Mouse (Mus musculus) adrenal gland, postnatal 14 days (tissue): ENCODE results near the gene Lbp. TPM values are rescaled to one million over a fixed set of nuclear protein-coding genes. Genes with fewer than 3 reads are reported as not detected.
A peak's percentile ranks its signal among the peaks of the same experiment; 100 is the strongest.

Experiments
- DNase-seq: peaks from one replicate; pipeline ENCODE4 v3.0.0; 2021; ENCODE audit warnings: mixed read lengths
- long read RNA-seq, 2 experiments: library from polyadenylated mRNA; stranded (forward); transcript quantifications; one replicate each; pipeline ENCODE4 v2.0.0; 2021
- total RNA-seq: library from RNA; stranded (reverse); gene quantifications from 2 replicates; pipeline ENCODE4 v1.2.3, GENCODE M21; 2021

Lbp gene
- total RNA-seq, result 19.6 and 34.2 TPM in 2 replicates
- long read RNA-seq, experiment 1, transcript Lbp-201 (15 exons, 2,525 nt), result major isoform, 15 of 19 reads
- long read RNA-seq, experiment 1, partial matches to known transcripts, result 2 of 19 reads
- long read RNA-seq, experiment 1, other reads (novel, unspliced or antisense), result 2 of 19 reads
- long read RNA-seq, experiment 2, transcript Lbp-201 (15 exons, 2,525 nt), result major isoform, 20 of 22 reads
- long read RNA-seq, experiment 2, partial matches to known transcripts, result 1 of 22 reads
- long read RNA-seq, experiment 2, other reads (novel, unspliced or antisense), result 1 of 22 reads

DNA sequence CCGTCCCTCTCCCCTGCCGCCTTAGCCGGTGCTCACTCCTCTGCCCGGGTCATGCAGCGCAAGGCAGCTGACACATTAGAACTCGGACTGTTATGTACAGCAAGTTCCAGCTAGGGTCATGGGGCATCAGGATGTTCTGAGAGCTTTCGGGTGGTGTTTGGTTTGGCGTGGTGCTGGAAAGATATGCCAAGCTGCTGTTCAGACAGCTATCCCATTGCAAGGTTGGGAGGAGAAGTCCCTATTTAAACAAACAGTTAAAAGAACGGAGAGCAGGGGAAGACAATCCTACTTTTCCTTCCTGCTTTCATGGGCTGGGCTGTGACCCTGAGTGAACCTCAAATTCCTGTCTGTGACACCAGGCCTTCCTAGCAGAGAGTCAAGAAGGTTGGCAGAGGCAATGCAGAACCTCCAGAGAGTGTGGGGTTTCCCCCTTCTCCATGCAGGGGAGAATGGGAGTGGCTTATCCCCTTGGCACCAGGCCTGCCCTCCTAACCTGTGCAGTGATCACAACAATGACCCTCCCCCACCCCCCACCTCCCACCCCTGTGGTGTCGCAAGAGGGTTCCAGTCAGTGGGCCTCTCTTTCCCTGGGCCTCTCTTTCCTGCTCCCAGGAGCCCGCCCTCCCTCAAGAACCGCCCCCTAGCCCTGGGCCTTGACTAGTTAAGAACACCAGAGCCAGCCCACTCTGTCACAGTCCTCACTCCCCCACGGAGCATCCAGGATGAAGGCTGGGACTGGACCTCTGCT, at the start of gene Lbp:
Lbp (plus strand) TSS at position 546 of the 748 bp plus-strand sequence.
- peak; percentile 66 for DNase-seq

GRCm38 (mm10) chr2:158256894-158257293, 49.4 kb upstream of the Lbp start:
- DNase-seq, result peak; percentile 65

DNA sequence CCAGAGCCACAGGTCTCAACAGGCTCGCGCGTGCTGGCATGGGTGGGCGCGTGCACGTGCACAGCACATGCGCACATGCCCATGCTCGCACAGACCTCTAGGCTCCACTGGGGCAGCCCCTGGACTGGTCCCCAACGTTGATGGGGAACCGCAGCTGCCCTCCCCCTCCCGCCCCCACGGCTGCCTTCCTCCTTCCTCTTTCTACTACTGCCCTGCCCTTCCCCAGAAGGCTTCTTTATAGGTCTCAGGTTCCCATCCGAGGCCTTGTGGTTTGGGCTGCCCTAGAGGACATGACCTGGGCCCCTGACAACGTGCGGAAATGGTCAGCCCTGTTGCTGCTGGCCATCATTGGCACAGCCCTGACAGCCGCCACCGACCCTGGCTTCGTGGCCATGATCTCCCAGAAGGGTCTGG, 48.3 kb upstream of the Lbp start, which contains the start of gene Bpi:
Bpi (plus strand) TSS at position 90 of the 414 bp plus-strand sequence.
- no peak for DNase-seq

GRCm38 (mm10) chr2:158258781-158259180, 47.5 kb upstream of the Lbp start:
- DNase-seq, result peak; percentile 85

DNA sequence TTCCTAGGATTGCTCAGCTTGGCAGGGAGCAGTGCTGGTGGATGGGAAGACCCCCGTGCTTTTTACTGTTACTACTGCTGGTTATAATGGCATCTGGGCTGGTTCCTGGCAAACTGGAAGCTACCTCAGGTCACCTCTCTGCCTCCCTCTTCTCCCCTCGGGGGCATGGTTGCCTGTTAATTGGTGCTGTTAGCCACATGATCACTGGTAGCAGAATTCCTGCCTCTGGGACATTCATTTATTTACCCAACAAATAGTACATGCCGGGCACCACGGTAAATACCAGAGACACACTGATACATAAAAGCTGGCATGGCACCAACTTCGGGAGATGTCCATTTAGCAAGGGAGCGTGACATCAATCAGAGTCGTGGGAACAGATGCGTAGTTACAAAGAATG, 46.8 kb upstream of the Lbp start:
- no peak for DNase-seq

DNA sequence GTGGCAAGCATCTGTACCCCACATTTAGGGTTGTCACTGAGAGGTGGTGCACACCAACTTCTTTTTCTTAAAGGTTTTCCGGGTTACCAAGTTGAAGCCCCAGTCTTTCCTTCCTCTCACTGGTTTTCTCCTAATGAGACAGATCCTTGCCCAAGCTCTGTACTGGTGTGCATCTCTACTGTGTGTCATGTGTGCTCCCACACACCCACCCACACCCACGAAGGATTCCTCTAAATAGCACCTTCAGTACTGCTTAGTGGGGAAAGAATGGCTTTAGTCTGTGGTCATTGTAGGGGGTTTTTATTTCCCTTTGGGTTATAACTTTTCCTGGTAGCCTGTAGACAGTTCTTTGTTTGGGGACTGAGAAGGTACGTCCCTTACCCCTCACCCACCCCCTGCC, 41.4 kb upstream of the Lbp start:
- no peak for DNase-seq

DNA sequence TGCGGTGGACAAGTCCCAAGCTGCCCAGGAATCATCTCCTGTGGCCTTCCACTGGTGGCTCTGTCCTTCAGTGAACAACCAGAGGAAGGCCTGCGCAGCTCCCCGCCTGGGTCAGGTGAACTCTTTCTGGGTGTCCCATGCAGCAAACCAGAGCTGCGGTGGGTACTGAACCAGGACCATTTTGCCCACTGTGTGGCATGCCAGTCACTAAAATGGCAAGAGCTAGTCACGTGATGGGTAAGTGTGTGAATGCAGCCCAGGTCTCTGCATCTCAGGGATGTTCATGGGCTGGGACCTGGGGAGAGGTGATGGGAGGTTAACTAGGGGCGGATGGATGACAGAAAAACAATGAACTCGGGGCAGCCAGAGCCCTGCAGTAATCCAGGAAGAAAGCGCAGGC, 36.3 kb upstream of the Lbp start:
- DNase-seq, result no peak

DNA sequence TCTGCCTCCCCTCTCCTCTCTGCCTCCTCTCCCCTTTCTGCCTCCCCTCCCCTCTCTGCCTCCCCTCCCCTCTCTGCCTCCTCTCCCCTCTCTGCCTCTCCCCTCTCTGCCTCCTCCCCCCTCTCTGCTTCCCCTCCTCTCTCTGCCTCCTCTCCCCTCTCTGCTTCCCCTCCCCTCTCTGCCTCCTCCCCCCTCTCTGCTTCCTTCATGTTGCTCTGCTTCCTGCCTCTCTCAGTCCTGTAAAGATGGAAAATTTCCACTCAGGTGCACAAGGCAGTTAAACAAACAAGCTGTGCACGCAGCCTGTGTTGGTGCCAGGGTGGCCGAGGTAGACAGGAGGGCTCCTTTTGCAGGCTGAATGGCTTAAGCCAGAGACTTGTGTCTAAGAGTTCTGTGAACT, 32.6 kb upstream of the Lbp start:
- no peak for DNase-seq

- DNase-seq, result peak; percentile 30
Observed at GRCm38 (mm10) chr2:158275349-158275748, 30.9 kb upstream of the Lbp start.

DNA sequence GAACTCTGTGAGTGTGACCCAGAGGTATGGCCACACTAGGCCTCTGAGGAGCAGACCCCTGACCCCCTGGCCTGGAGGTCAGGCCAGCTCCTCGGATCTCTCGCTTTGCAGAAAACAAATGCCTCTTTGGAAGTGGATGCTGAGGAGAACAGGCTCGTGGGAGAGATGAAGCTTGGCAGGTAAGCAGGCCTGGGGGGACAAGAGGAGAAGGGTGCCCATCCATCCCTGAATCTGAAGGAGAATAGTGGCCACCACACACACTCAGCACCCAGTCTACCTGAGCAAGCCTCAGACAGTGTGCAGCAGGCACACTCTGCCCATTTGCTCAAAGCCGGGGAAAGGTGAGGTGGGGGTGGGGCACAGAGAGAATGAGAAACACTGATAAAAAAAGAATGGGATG, 30.5 kb upstream of the Lbp start:
- DNase-seq, result no peak

- peak; percentile 77 for DNase-seq
Observed at GRCm38 (mm10) chr2:158276451-158276850, 29.8 kb upstream of the Lbp start.

DNA sequence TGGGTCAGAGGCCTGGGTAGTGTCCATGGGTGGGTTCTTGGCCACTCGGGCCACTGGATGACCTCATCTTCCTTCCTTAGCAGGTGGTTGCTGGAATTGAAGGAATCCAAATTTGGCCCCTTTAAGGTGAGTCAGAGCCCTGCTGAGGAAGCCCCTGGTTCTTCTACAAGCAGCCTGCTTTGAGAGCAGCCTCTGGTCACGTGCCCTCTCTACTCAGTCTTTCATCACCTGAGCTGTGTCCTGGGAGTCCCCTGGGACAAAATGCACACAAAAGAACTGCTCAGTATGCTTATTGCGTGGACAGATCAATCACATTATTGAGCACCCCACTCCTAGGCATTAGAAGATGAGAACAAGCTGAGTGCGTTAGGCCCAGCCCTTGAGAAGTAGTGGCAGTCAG, 29.4 kb upstream of the Lbp start:
- DNase-seq, result no peak

DNA sequence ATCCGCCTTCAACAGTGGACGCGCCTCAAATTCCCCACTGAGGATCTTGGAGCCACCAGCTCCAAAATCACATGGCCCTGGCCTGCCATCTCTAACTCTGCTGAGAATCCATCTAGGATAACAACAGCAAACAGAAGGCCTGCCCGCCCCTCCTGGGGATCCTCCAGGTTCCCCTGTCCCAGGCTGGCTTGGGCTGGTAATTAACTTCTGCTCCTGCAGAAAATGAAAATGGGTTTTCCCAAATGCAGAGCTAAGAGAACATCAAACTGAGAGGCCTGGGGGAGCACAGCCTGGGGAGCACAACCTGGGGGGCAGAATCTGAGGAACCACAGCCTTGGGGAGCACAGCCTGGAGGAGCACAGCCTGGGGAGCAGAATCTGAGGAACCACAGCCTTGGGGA, 26.6 kb upstream of the Lbp start:
- no peak for DNase-seq

DNA sequence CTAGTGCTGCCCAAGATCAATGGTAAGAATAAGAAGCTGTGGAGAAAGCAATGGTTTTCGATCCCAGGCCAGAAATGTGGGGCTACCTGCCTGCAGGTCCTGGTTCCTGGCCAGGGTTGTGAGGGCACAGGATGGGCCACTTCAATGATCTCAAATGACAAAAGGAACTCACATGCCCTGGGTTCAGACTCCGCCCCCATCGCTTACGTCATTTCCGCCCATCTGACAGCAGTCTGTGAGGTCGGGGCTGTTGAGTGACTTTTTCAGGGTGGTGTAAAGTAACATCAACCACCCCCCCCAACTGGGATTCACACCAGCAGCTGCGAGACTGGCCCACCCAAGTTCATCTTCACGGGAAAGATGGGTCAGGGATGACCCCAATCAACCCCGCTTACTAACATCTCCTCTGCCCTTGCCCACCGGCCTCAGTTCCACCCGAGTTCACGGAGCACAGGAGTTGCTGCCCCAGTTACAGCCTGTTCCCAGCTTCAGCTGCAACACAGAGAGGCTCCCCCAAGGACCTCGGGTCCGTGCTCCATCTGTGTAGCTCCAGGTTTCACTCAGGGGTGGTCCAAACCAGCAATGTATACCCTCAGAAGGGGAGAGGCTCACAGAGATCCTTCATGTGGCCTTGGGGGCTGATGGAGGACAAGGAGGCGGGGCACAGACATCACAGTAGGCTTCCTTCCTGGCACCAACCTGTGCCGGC, 24.6 kb upstream of the Lbp start:
- no peak for DNase-seq

- DNase-seq, result no peak
Observed at GRCm38 (mm10) chr2:158283136-158283535, 23.2 kb upstream of the Lbp start.

DNA sequence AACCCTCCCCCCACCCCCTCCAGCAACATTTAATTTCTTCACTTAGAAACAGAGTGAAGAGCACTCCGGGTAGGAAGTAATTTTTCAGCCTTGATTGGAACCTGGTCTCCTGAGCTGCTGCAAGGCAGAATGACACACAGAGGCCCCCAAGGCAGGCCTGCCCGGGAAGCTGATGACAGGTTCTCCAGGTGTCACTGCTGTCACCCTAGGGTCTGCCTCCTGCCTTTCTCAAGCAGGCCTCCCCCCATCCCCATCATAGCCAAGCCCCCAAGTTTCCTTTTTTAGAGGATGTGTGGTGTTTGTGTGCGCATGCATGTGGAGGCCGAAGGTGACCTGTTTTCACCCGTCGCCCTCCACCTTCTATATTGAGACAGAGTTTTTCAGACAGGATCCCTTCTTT, 22.5 kb upstream of the Lbp start:
- no peak for DNase-seq

- peak; percentile 80 for DNase-seq
Observed at GRCm38 (mm10) chr2:158284571-158284970, 21.7 kb upstream of the Lbp start.

- DNase-seq, result no peak
Observed at GRCm38 (mm10) chr2:158285655-158286054, 20.6 kb upstream of the Lbp start.

DNA sequence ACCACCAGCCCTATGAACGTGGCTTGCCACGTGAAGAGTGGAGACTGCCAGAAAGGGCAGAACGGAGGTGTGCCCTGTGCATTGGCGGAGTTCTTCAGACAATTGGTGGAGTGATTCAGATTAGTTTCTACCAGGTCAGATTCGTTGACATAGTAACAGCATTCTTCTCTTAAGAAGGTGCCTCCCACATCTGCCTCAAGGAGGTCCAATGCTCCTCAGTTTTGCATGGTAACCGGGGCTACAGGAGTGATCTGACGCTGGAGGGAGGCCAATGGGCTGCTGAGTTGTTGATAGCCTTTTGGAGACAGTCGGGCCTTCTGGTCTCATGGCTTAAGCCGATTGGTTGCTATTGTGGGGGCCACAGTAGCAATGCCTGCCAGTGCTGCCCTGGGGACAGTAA, 10.6 kb upstream of the Lbp start:
- DNase-seq, result no peak

DNA sequence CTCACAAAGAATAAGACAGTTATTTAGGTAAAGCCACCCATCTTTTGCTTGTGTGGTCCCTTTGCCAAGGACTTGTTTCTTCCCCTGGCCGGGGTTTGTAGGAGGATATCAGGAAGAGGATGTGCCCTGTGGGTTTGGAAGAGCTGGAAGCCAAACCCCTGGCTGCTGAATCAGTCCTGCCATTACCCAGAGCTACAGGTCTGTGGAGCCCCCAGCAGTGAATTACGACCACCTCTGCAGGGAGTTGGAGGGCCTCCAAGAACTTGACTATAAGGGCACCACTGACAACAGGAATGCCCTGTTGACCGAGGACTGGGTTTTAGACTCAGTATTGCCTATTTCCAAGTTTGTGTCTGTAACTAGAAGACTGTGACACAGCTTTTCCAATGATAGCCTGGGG, 7.1 kb upstream of the Lbp start:
- no peak for DNase-seq

DNA sequence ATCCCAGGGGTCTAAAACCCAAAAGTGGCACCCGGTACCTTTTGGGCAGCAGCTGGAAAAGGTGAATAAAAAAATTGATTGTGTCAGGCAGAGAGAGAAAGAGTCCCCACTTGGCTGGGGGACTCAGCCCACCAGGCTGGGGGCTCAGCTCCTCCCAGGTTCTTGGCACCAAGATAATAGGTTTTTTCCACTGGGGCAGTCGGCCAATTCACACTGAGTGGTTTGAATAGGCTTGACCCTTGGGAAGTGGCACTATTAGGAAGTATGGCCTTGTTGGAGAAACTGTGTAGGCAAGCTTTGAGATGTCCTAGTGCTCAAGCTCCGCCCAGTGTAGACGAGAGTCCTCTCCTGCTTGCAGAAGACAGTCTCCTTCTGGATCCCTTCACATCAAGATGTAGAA, 6.6 kb upstream of the Lbp start:
- no peak for DNase-seq

DNA sequence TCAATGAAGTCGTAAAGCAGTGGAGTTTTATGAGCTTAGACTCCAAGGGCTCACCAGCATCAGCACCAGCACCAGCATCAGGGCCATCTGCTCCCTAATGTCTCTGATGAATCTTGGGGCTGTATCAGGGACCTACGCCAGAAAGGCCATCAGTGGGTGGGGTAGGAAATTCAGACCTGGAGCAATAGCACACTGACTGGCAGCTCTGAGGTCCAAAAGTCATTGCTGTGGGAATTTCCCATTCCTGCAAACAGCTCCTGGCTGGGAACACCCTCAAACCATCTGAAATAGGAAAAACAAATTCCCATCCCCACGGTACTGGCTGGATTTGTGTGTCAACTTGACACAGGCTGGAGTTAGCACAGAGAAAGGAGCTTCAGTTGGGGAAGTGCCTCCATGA, 3.5 kb upstream of the Lbp start:
- DNase-seq, result no peak

DNA sequence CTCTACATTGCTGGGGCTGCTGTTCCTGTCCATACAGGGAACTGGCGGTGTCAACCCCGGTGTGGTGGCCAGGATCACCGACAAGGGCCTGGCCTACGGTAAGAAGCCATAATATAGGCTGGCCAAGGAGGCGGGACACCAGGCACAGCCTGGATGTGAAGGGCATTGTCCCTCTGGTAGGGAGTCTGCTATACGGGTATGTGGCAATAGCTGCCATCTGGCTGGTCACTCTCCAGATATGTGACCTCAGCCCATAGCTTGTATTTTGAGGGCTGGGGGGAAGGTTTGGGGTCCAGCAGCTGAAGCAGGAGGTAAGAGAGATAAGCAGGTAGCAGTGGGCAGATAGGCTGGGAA, 380 bp downstream of the Lbp start:
- no peak for DNase-seq
